ENCODE assay signal across 8 mouse cellular contexts in genomic region chr7:19344938-19345471, GRCm38 (mm10). TPM values are rescaled to one million over a fixed set of nuclear protein-coding genes. Genes with fewer than 3 reads are reported as not detected.
DNase-seq lines count a peak whose midpoint lies in the region; ATAC-seq lines count a peak whose summit lies in the region.

No protein-coding gene starts in this region.

- H3K4me1 ChIP-seq in embryonic facial prominence, embryonic 14.5 days (ENCODE audit: control insufficient read depth, insufficient read depth, low read length), result peaks cover 18% of the 10 kb centered on the region
- peaks cover 22% of the 10 kb centered on the region for H3K4me1 ChIP-seq in kidney, embryonic 14.5 days (ENCODE audit: control insufficient read depth, insufficient read depth, low read length)
- H3K4me1 ChIP-seq in limb, embryonic 15.5 days, result peaks cover 48% of the 10 kb centered on the region

- H3K4me2 ChIP-seq in embryonic facial prominence, embryonic 14.5 days (ENCODE audit: low read depth, low read length), result peak overlapping the region; percentile 86
- H3K4me2 ChIP-seq in kidney, embryonic 14.5 days (replicated peaks; ENCODE audit: low read depth, low read length), result peak overlapping the region; percentile 84
- peak overlapping the region; percentile 86 for H3K4me2 ChIP-seq in limb, embryonic 15.5 days

- H3K4me3 ChIP-seq in embryonic facial prominence, embryonic 14.5 days (ENCODE audit: low read depth, low read length), result peak overlapping the region; percentile 75
- peak overlapping the region; percentile 76 for H3K4me3 ChIP-seq in kidney, embryonic 14.5 days (ENCODE audit: low read length)
- H3K4me3 ChIP-seq in limb, embryonic 15.5 days, result peak overlapping the region; percentile 66

- 0% methylated on average over 30 of the region's 31 CpGs for WGBS in embryonic facial prominence, embryonic 14.5 days
- under 1% methylated on average over 31 of the region's 31 CpGs for whole genome bisulfite sequencing in kidney, embryonic 14.5 days
- WGBS in limb, embryonic 15.5 days, result under 1% methylated on average over 31 of the region's 31 CpGs

- H3K9me3 ChIP-seq in embryonic facial prominence, embryonic 14.5 days (ENCODE audit: control insufficient read depth, low read length), result no peaks in the 10 kb centered on the region
- no peaks in the 10 kb centered on the region for H3K9me3 ChIP-seq in kidney, embryonic 14.5 days (ENCODE audit: control insufficient read depth, low read length)
- no peaks in the 10 kb centered on the region for H3K9me3 ChIP-seq in limb, embryonic 15.5 days

- H3K27ac ChIP-seq in embryonic facial prominence, embryonic 14.5 days (replicated peaks; ENCODE audit: low read depth, low read length), result peak overlapping the region; percentile 86
- H3K27ac ChIP-seq in kidney, embryonic 14.5 days (ENCODE audit: low read depth, low read length), result peak overlapping the region; percentile 92
- H3K27ac ChIP-seq in limb, embryonic 15.5 days, result peak overlapping the region; percentile 94

- peaks cover 7% of the 10 kb centered on the region; the same call in 1 of the 2 replicates for H3K27me3 ChIP-seq in embryonic facial prominence, embryonic 14.5 days (replicated peaks; ENCODE audit: control insufficient read depth, insufficient read depth, low read length)
- peaks cover 8% of the 10 kb centered on the region; the same call in 1 of the 2 replicates for H3K27me3 ChIP-seq in kidney, embryonic 14.5 days (ENCODE audit: control insufficient read depth, insufficient read depth, low read length)
- peaks cover 13% of the 10 kb centered on the region; the same call in 1 of the 2 replicates for H3K27me3 ChIP-seq in limb, embryonic 15.5 days

- peaks cover 20% of the 10 kb centered on the region for H3K36me3 ChIP-seq in embryonic facial prominence, embryonic 14.5 days (ENCODE audit: control insufficient read depth, insufficient read depth, low read length)
- H3K36me3 ChIP-seq in kidney, embryonic 14.5 days (ENCODE audit: control insufficient read depth, insufficient read depth, low read length), result peaks cover 15% of the 10 kb centered on the region
- peaks cover 27% of the 10 kb centered on the region for H3K36me3 ChIP-seq in limb, embryonic 15.5 days

- peak; percentile 97 for DNase-seq in 3T3-L1 (ENCODE audit: low read depth, low spot score)
- DNase-seq in adrenal gland, postnatal 4 days (ENCODE audit: low spot score in 2 of 2), result peak; percentile 63 to 85
- DNase-seq in embryonic facial prominence, embryonic 14.5 days (ENCODE audit: low spot score), result peak; percentile 99
- DNase-seq in heart, adult 9 months (ENCODE audit: low spot score in 2 of 2), result peak; percentile 93 to 94
- DNase-seq in monocyte, adult 2 months (ENCODE audit: low read depth in 1 of 2, low spot score in 2 of 2), result peak; percentile 55 to 75
- peak; percentile 98 to 99 for DNase-seq in spleen, postnatal 36 days (ENCODE audit: low spot score in 2 of 2)

- ATAC-seq in embryonic facial prominence, embryonic 14.5 days (ENCODE audit: low read depth), result peak; percentile 95
- ATAC-seq in kidney, embryonic 14.5 days (ENCODE audit: low FRiP score, low TSS enrichment), result peak; percentile 94
- peak; percentile 92 for ATAC-seq in limb, embryonic 15.5 days (ENCODE audit: insufficient number of reproducible peaks, low FRiP score, low TSS enrichment, low read depth)

- H3K9ac ChIP-seq in embryonic facial prominence, embryonic 14.5 days (ENCODE audit: low read depth, low read length), result peak overlapping the region; percentile 79
- peak overlapping the region; percentile 69 for H3K9ac ChIP-seq in kidney, embryonic 14.5 days (ENCODE audit: low read depth, low read length)
- peak overlapping the region; percentile 40 for H3K9ac ChIP-seq in limb, embryonic 15.5 days

RNA-seq across cellular contexts. Expression of gene Ercc1, which starts 0.4 kb away (rescaled TPM):
- 10 to 100 TPM; 38.6 to 45.2 TPM for total RNA-seq in adrenal gland, postnatal 4 days (2021)
- 64.0 and 75.1 TPM in 2 replicates for polyA plus RNA-seq in embryonic facial prominence, embryonic 14.5 days (2014; fragmentation: Nextera tagmentation; extraction: Ambion mirVana)
- 95.2 and 102 TPM in 2 replicates for polyA plus RNA-seq in kidney, embryonic 14.5 days (2014; fragmentation: Nextera tagmentation; extraction: Ambion mirVana)
- polyA plus RNA-seq in limb, embryonic 15.5 days (2015; fragmentation: Nextera tagmentation; extraction: Ambion mirVana), result 75.7 and 75.9 TPM in 2 replicates

RNA-seq across cellular contexts. Expression of gene Cd3eap, which starts 14.3 kb away (rescaled TPM):
- 10 to 100 TPM; 14.1 to 16.1 TPM for total RNA-seq in adrenal gland, postnatal 4 days (2021)
- polyA plus RNA-seq in embryonic facial prominence, embryonic 14.5 days (2014; fragmentation: Nextera tagmentation; extraction: Ambion mirVana), result 18.8 and 21.6 TPM in 2 replicates
- 21.9 and 26.8 TPM in 2 replicates for polyA plus RNA-seq in kidney, embryonic 14.5 days (2014; fragmentation: Nextera tagmentation; extraction: Ambion mirVana)
- 32.9 and 34.2 TPM in 2 replicates for polyA plus RNA-seq in limb, embryonic 15.5 days (2015; fragmentation: Nextera tagmentation; extraction: Ambion mirVana)

RNA-seq across cellular contexts. Expression of gene Ppp1r13l, which starts 14.5 kb away (rescaled TPM):
- 1 to 10 TPM; 9.1 to 9.6 TPM for total RNA-seq in adrenal gland, postnatal 4 days (2021)
- polyA plus RNA-seq in embryonic facial prominence, embryonic 14.5 days (2014; fragmentation: Nextera tagmentation; extraction: Ambion mirVana), result 11.2 and 11.6 TPM in 2 replicates
- polyA plus RNA-seq in kidney, embryonic 14.5 days (2014; fragmentation: Nextera tagmentation; extraction: Ambion mirVana), result 5.4 and 7.8 TPM in 2 replicates
- polyA plus RNA-seq in limb, embryonic 15.5 days (2015; fragmentation: Nextera tagmentation; extraction: Ambion mirVana), result 20.0 and 24.8 TPM in 2 replicates

RNA-seq across cellular contexts. Expression of gene Fosb, which starts 35.2 kb away (rescaled TPM):
- under 1 TPM; 0.85 to 0.98 TPM for total RNA-seq in adrenal gland, postnatal 4 days (2021)
- polyA plus RNA-seq in embryonic facial prominence, embryonic 14.5 days (2014; fragmentation: Nextera tagmentation; extraction: Ambion mirVana), result 0.15 and 0.28 TPM in 2 replicates
- polyA plus RNA-seq in kidney, embryonic 14.5 days (2014; fragmentation: Nextera tagmentation; extraction: Ambion mirVana), result 0.14 and 0.20 TPM in 2 replicates
- 0.29 and 0.41 TPM in 2 replicates for polyA plus RNA-seq in limb, embryonic 15.5 days (2015; fragmentation: Nextera tagmentation; extraction: Ambion mirVana)

RNA-seq across cellular contexts. Expression of gene Ercc2, which starts 36.8 kb away (rescaled TPM):
- total RNA-seq in adrenal gland, postnatal 4 days (2021), result 10 to 100 TPM; 39.6 to 41.6 TPM
- polyA plus RNA-seq in embryonic facial prominence, embryonic 14.5 days (2014; fragmentation: Nextera tagmentation; extraction: Ambion mirVana), result 10.9 and 14.7 TPM in 2 replicates
- polyA plus RNA-seq in kidney, embryonic 14.5 days (2014; fragmentation: Nextera tagmentation; extraction: Ambion mirVana), result 11.9 and 12.6 TPM in 2 replicates
- polyA plus RNA-seq in limb, embryonic 15.5 days (2015; fragmentation: Nextera tagmentation; extraction: Ambion mirVana), result 14.0 and 14.9 TPM in 2 replicates

Comparison
In these comparisons a context has a peak if more than half of its experiments do, and no peak if none do; other contexts are left out.
1. Peak in every context shown above with its lines: DNase-seq, ATAC-seq, H3K4me3 ChIP-seq and H3K27ac ChIP-seq.